In genomic region chr8:114882936-114883606, GRCm38 (mm10) we compare ENCODE assay signal across 19 mouse cellular contexts.
A peak's percentile ranks its signal among the peaks of the same experiment; 100 is the strongest.
DNase-seq lines count a peak whose midpoint lies in the region; ATAC-seq and TF ChIP-seq lines count a peak whose summit lies in the region.
"Had no signal": no experiment of that assay in that cellular context is flagged by ENCODE, and none has a peak within 500 bp of the region (broad histone marks: within the 10 kb centered on the region; RNA-seq: fewer than 3 reads in every experiment).

No protein-coding gene starts in this region.

- no peaks in the 10 kb centered on the region for H3K36me3 ChIP-seq in heart, embryonic 10.5 days
- H3K36me3 ChIP-seq in kidney, embryonic 15.5 days, result no peaks in the 10 kb centered on the region
- no peaks in the 10 kb centered on the region for H3K36me3 ChIP-seq in kidney, adult 2 months (ENCODE audit: control insufficient read depth, insufficient read depth, low read length)
- no peaks in the 10 kb centered on the region for H3K36me3 ChIP-seq in lung, embryonic 16.5 days (ENCODE audit: control insufficient read depth, insufficient read depth, low read length)
- H3K36me3 ChIP-seq in splenic B cell, adult 2 months (ENCODE audit: control insufficient read depth, insufficient read depth, low read length, poor library complexity, severe bottlenecking), result no peaks in the 10 kb centered on the region
- H3K36me3 ChIP-seq: embryonic facial prominence, embryonic 15.5 days; hindbrain, embryonic 12.5 days; midbrain, embryonic 12.5 days; neural tube, embryonic 12.5 days had no signal

- no peak overlapping the region for H3K4me2 ChIP-seq in kidney, embryonic 15.5 days
- peak overlapping the region; percentile 2; the same call in 1 of the 2 replicates for H3K4me2 ChIP-seq in lung, embryonic 16.5 days (ENCODE audit: low read depth, low read length)
- H3K4me2 ChIP-seq: embryonic facial prominence, embryonic 15.5 days; hindbrain, embryonic 12.5 days; midbrain, embryonic 12.5 days; neural tube, embryonic 12.5 days had no signal

- H3K27ac ChIP-seq in heart, embryonic 10.5 days, result peak overlapping the region; percentile 78
- H3K27ac ChIP-seq in kidney, embryonic 15.5 days, result peak overlapping the region; percentile 76
- H3K27ac ChIP-seq in kidney, adult 2 months (ENCODE audit: insufficient read depth, low read depth, low read length), result no peak overlapping the region
- H3K27ac ChIP-seq in lung, embryonic 16.5 days (ENCODE audit: low read length), result peak overlapping the region; percentile 78
- H3K27ac ChIP-seq: embryonic facial prominence, embryonic 15.5 days; gastrocnemius, adult 2 months; hindbrain, embryonic 12.5 days; left cerebral cortex, adult 2 months; liver, embryonic 14.5 days; midbrain, embryonic 12.5 days; neural tube, embryonic 12.5 days had no signal

- 0 out of 2 replicates have a peak, but pooled peaks cover 3% of the 10 kb centered on the region for H3K27me3 ChIP-seq in heart, embryonic 10.5 days (ENCODE audit: insufficient read depth, poor library complexity, severe bottlenecking)
- 0 out of 2 replicates have a peak, but pooled peaks cover 3% of the 10 kb centered on the region for H3K27me3 ChIP-seq in kidney, embryonic 15.5 days
- H3K27me3 ChIP-seq in kidney, adult 2 months (replicated peaks; ENCODE audit: control insufficient read depth, insufficient read depth, low read length), result no peaks in the 10 kb centered on the region
- no peaks in the 10 kb centered on the region for H3K27me3 ChIP-seq in lung, embryonic 16.5 days (ENCODE audit: control insufficient read depth, insufficient read depth, low read depth, low read length)
- no peaks in the 10 kb centered on the region for H3K27me3 ChIP-seq in splenic B cell, adult 2 months (ENCODE audit: control insufficient read depth, insufficient read depth, low read length, poor library complexity, severe bottlenecking)

- no peak for ATAC-seq in kidney, embryonic 15.5 days (replicated peaks; ENCODE audit: low FRiP score)
- ATAC-seq in lung, embryonic 16.5 days (ENCODE audit: low read depth), result no peak

- no peak overlapping the region for H3K9ac ChIP-seq in kidney, embryonic 15.5 days
- no peak overlapping the region for H3K9ac ChIP-seq in lung, embryonic 16.5 days (ENCODE audit: low read length)
- H3K9ac ChIP-seq: embryonic facial prominence, embryonic 15.5 days; hindbrain, embryonic 12.5 days; liver, embryonic 14.5 days; midbrain, embryonic 12.5 days; neural tube, embryonic 12.5 days had no signal

- no peaks in the 10 kb centered on the region for H3K9me3 ChIP-seq in heart, embryonic 10.5 days
- H3K9me3 ChIP-seq in kidney, embryonic 15.5 days (replicated peaks), result no peaks in the 10 kb centered on the region
- H3K9me3 ChIP-seq in lung, embryonic 16.5 days (ENCODE audit: control insufficient read depth, low read length), result no peaks in the 10 kb centered on the region
- H3K9me3 ChIP-seq: embryonic facial prominence, embryonic 15.5 days; hindbrain, embryonic 12.5 days; midbrain, embryonic 12.5 days; neural tube, embryonic 12.5 days had no signal

- 71% methylated on average over 11 of the region's 11 CpGs for WGBS in heart, embryonic 10.5 days
- 76% methylated on average over 11 of the region's 11 CpGs for WGBS in kidney, embryonic 15.5 days
- 84% methylated on average over 11 of the region's 11 CpGs for WGBS in kidney, adult 2 months
- WGBS in lung, embryonic 16.5 days, result 68% methylated on average over 11 of the region's 11 CpGs

- no peak for TF ChIP-seq CTCF in kidney, adult 2 months (conservative IDR thresholded peaks at IDR 0.05; ENCODE audit: insufficient read depth, insufficient read length, low read depth, low read length)

- H3K4me1 ChIP-seq in heart, embryonic 10.5 days, result peaks cover 59% of the 10 kb centered on the region
- H3K4me1 ChIP-seq in kidney, embryonic 15.5 days, result peaks cover 56% of the 10 kb centered on the region
- 0 out of 2 replicates have a peak, but pooled peaks cover 4% of the 10 kb centered on the region for H3K4me1 ChIP-seq in kidney, adult 2 months (ENCODE audit: control insufficient read depth, insufficient read depth, low read length)
- peaks cover 18% of the 10 kb centered on the region for H3K4me1 ChIP-seq in lung, embryonic 16.5 days (replicated peaks; ENCODE audit: control insufficient read depth, insufficient read depth, low read length)

- TF ChIP-seq POLR2A in kidney, adult 2 months (IDR thresholded peaks at IDR 0.05; ENCODE audit: low read depth, low read length), result no peak

- no peak for DNase-seq in heart, embryonic 10.5 days (ENCODE audit: low spot score)
- no peak for DNase-seq in heart, adult 18-20 months
- no peak for DNase-seq in kidney, adult 2 months
- no peak for DNase-seq in lung, adult 18-20 months
- DNase-seq in splenic B cell, adult 2 months (ENCODE audit: low read depth, low spot score), result peak; percentile 61
- no peak for DNase-seq in right cerebral cortex, postnatal 14 days
- DNase-seq: adrenal gland, postnatal 25 days; cerebellum, adult 18-20 months; embryo, embryonic 11 days; gastrocnemius, adult 2 months; layer of hippocampus, adult 9-11 months had no signal

- H3K4me3 ChIP-seq in heart, embryonic 10.5 days, result no peak overlapping the region
- H3K4me3 ChIP-seq in kidney, embryonic 15.5 days (replicated peaks), result no peak overlapping the region
- H3K4me3 ChIP-seq in kidney, adult 2 months (ENCODE audit: insufficient read depth, low read depth, low read length), result no peak overlapping the region
- H3K4me3 ChIP-seq in lung, embryonic 16.5 days (ENCODE audit: low read length), result no peak overlapping the region
- H3K4me3 ChIP-seq: embryonic facial prominence, embryonic 15.5 days; gastrocnemius, adult 2 months; hindbrain, embryonic 12.5 days; left cerebral cortex, adult 2 months; midbrain, embryonic 12.5 days; neural tube, embryonic 12.5 days had no signal
